Mouse (Mus musculus) activated CD4-positive, CD25-positive, alpha-beta regulatory T cell, adult 4 months (primary cell): ENCODE measurements around the gene Tmem236. TPM values are rescaled to one million over a fixed set of nuclear protein-coding genes. Genes with fewer than 3 reads are reported as not detected.
"Not testable (repeated sequence)": the region's sequence is repeated elsewhere in the genome, so short reads cannot be mapped to it uniquely, and the experiment has no call there.

Experiments
- ATAC-seq: one replicate; pipeline ENCODE4 v1.8.0; 2017
- polyA plus RNA-seq, 2 experiments: library from polyadenylated mRNA; unstranded; fragments of 100-300 nt; shearing (Covaris generic); gene quantifications; one replicate each; pipeline ENCODE4 v1.2.1; 2017

Gene Tmem236
- polyA plus RNA-seq, 2 experiments from 2014 or later: not detected

GRCm38 (mm10) chr2:14192046-14192445 is 17.7 kb downstream of the Tmem236 start:
- no peak for ATAC-seq

DNA sequence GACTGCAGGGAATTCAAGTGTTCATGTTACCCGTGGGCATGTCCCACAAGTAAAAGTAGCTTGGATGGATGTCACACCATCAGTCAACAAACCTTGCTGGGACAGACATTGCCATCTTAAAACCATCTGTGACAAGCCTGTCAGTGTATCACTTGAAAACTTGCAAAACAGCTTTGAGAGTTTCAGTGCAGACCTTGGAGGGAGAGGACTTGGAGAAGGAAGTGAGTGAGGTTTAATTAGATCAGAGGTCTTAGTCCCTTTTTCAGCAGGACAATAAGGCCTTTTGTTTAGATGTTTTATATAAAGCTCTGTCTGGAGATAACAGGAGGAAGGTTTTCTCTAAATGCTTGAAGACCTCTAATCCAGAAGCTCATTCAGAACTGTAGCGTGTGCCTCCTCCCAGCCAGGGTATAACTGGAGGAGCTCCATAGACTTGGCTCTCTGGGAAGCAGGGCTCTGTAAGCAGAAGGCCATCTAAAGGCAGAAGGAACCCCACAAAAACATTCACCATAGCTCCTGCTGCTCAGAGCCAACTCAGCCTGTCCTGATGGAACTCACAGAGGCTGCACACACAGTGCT is 24.1 kb downstream of the Tmem236 start:
- not testable (repeated sequence) for ATAC-seq

- no peak for ATAC-seq
Observed at GRCm38 (mm10) chr2:14199621-14200020, 25.3 kb downstream of the Tmem236 start.

- ATAC-seq: not testable (repeated sequence)
Observed at GRCm38 (mm10) chr2:14200879-14201445, 26.6 kb downstream of the Tmem236 start.

DNA sequence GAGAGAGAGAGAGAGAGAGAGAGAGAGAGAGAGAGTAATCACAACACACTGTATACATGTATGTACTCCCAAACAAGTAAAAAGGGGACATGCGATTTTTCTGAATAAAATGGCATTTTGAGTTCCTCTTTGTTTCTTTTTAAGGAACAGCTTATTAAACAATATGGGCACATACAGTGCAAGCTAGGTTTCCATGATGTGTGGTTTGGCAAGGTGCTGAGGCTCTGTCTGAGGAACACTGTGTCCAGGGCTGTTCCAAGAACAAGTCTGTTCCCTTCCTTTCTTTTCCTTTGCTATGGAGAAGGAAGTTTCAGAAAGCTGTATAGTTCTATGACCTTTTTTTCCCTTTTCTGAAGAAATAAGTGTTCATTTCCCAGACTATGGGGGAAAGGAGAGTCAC is 30.0 kb downstream of the Tmem236 start:
- ATAC-seq: no peak

- ATAC-seq: no peak
Observed at GRCm38 (mm10) chr2:14206798-14207197, 32.5 kb downstream of the Tmem236 start.

GRCm38 (mm10) chr2:14210731-14211130 is 36.4 kb downstream of the Tmem236 start:
- ATAC-seq: no peak

DNA sequence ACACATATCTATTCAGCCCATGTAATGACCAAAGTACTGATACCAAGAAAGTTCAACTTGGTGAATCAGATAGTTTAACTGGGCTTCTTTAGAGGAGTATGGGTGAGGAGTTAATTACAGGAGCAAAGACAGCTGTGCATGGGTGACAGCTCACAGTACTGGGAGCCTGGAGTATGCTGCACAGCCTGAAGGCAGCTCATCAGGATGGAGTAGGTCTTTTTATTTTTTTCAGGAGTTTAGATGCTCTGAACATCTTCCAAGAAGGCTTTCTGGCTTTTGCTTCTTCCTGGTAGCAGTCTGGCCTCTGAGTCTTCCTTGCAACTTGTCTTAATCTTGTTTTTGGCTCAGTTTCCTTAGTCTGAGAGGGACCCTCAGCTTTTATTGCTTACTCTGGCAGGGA is 37.3 kb downstream of the Tmem236 start:
- no peak for ATAC-seq

- ATAC-seq: no peak
Observed at GRCm38 (mm10) chr2:14214764-14215163, 40.4 kb downstream of the Tmem236 start.

DNA sequence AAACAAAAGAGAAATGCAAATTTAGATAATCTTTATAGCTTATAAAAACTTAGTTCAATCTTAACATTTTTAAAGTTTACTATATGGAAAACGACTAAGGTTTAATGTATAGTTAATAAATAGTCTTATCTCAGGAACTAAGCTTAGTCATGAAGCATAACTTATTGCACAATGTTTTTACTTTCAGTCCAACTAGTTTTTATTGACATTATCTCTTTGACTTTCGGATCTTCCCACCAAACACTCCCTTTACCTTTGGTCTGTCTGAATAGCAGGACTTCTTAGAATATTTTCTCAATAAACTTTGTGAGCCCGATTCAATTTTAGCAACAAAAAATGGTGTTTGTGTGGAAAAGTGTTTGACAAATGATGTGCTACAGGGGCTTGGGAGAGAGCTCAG is 42.3 kb downstream of the Tmem236 start:
- ATAC-seq: no peak

DNA sequence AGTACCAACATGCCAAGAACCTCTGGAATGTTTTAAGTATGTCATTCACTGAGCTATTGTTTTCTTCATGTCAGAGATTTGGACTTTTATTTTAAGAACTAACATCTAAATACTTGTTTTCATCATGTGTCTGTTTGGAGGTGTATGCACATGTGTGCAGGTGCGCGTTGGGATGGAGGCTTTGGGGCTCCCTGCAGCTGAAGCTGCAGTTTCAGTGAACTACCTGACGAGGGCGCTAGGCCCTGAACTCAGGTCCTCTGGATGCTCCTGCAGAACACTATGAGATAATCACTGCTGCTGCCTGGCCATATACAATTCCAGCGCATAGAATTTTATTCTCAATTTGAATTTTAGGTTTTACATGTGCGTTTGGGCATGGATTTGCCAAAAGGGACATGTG is 43.8 kb downstream of the Tmem236 start:
- ATAC-seq: no peak

DNA sequence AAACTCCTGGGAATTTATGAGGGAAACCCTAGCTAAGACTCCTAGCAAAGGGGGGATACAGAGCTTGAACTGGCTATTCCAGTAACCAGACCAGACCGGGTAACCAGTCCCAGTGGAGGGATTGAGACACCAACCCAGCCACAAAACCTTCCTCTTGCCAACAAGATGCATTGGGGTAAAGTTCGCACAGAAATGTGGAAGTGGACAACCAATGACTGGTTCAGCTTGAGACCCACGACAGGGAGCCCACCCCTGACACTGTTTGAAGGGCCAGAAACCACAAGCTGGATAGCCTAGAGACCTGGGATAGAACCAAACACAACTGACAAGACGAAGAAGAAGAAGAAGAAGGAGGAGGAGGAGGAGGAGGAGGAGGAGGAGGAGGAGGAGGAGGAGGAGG is 50.1 kb downstream of the Tmem236 start:
- no peak for ATAC-seq

DNA sequence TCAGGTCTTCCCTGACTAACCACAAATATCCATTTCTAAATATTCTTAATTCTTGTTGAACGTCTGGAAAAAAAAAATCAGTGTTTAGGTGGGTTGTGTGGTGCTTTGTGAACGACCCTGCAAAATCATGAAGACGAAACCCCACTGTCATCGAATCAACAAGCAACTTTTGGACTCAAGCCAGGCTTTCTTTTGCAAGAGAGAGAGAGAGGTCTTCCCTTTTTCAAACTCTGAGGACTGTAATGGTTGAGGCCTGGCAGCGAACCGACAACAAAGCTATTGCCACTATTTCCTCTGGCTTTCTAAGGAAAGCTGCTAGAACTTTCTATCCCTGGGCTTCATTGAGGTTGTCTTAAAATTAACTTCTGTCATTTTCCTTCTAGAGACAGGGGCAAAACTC is 54.2 kb downstream of the Tmem236 start:
- no peak for ATAC-seq

DNA sequence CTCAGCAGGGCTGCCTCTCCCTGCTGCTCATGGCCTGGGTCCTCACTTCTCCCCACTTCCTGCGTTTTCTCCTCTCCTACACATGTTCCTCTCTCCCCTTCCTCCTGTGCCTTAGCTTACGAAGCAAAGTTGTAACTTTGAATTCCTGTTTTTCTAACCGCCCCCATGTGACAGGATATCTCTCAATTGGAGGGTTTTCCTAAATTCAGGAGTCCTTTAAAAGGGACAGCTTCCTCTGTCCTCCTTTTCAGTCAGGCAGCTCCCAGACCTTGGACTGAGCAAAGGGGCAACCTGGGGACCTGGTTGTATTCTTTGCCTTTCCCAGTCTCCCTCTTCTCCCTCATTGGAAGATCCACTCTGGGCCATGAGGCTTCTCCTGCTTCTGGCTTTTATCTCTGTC is 54.8 kb downstream of the Tmem236 start, which contains the start of gene Mrc1:
Gene Mrc1, plus strand, starts transcription at position 244 of the 400 bp plus-strand sequence.
- ATAC-seq: no peak

GRCm38 (mm10) chr2:14229979-14230378 is 55.7 kb downstream of the Tmem236 start:
- ATAC-seq: no peak

DNA sequence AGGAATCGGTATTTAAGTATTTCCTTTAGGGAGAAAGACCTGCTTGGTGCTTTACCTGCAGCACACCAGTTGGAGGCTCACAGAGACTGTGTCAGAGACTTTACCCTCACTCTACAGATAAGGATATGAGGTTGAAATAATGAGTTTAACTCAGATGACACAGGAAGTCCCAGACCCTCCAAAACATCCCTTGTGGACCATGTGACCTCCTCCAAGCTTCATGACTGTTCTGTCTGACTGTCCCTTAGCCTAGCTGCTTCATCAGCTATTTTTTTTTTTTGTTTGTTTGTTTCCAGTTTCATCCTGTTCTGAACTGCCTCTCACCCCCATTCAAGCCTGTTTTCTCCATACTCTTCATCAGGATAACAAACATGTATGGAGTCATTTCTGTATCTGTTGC is 58.6 kb downstream of the Tmem236 start:
- ATAC-seq: no peak

GRCm38 (mm10) chr2:14233983-14234382 is 59.7 kb downstream of the Tmem236 start:
- no peak for ATAC-seq

DNA sequence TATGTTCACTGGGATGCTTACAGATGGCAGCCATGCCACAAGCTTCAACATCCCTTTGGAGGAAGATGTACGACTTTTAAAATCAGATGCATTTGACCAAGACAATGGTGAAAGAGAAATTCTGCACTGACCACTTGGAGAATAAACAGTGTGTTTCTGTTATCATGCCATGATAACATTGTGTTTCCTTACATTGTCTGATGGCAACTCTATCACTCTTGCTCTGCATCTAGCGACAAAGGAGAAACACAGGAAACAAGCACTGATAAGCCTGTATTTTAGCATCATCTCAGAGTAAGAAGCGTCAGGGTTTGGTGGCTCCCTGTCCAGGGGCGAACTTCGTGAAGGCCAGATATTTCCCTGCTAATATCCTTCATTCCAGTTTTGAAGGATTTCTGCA is 61.0 kb downstream of the Tmem236 start:
- ATAC-seq: no peak

DNA sequence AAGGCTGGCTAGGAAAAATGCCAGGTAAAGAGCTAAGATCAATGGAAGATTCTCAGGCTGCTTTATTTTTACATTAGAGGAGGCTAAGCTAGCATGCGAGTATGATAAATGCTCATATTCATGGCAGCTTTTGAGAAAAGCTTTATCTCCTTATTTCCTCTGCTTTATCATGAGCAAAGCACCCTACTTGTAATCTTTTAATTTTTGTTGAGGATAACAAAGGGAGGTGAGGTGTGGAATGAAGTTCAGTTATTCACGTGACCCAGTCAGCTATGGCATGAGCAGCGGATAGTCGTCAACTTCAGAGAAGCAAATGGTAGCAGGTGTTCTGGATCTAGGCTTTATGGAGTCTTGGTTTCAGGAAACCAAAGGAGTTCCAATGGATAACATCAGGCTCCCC is 62.6 kb downstream of the Tmem236 start:
- no peak for ATAC-seq

GRCm38 (mm10) chr2:14237723-14238122 is 63.4 kb downstream of the Tmem236 start:
- no peak for ATAC-seq

DNA sequence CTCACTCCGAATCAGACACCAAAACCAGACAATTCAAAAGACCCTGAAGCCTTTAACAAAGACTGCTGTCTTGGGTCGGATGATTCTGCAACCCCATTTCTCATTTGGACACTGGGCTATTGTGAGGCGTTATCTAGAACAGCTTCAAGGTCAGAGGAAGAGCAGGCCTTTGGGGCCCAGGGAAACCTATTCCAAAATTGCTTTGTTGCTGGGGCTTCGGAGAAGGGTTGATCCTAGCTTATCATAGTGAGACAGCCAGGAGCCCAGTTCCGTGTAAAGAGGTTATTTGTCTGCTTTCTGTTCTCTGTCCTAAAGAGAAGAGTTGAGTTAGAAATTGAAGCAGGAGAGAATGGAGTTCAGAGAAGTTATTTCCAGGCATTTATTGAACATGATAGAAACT is 64.8 kb downstream of the Tmem236 start:
- no peak for ATAC-seq

GRCm38 (mm10) chr2:14244157-14244556 is 69.8 kb downstream of the Tmem236 start:
- ATAC-seq: peak; percentile 63

GRCm38 (mm10) chr2:14244668-14245067 is 70.3 kb downstream of the Tmem236 start:
- ATAC-seq: no peak

DNA sequence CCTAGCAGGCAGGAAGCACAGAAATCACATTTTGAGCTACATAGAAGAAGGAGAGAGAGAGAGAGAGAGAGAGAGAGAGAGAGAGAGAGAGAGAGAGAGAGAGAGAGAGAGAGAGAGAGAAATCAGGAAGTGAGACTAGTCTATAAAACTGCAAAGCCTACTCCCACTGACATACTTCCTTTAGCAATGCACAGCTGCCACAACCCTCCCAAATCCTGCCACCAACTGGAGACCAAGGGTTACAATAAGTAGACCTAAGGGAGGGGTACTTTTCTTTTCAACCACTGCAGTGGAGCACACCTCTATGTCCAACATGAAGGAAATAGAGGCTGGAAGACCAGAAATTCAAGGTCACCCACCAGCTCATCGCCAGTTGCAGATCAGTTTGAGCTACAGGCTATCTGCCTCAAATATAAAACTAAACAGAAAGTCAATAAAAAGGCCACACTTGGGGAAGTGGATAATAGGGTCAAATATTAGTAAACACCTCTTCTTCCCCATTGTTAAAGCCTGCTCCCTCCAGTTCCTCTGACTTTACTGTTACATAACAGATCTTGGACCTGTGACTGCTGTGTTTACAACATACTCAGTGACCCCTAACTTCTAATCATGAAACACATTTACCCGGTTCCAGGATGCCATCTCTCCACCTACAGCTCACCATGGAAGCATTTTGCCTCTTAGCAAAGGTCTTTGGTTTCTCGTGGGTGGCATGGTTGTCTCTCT is 75.7 kb downstream of the Tmem236 start:
- ATAC-seq: no peak
